Mouse (Mus musculus): Measurements from ENCODE around the gene Sh2d6.

DNA sequence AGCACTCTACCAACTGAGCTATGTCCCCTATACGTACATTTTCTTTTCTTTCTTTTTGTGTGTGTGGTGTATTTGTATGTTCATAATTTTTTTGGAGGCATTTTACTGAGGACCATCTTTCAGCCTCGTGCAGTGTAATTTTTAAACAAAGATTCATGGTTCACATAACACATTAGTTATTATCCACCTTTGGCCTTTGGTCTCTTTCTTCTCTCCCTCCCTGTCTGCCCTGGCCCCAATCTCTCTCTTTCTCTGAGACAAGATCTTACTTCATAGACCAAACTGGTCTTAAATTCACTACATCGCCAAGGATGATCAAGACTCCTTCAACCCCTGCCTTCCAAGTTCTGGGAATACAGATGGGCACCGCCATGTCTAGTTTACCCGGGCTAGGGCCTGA lies 44.7 kb downstream of the Sh2d6 start:
- TF ChIP-seq POLR2A (IDR thresholded peaks at IDR 0.05; ENCODE audit: control insufficient read depth, extremely low read depth, insufficient read depth, low read length, poor library complexity) (no peak), CTCF (IDR thresholded peaks at IDR 0.05; ENCODE audit: borderline replicate concordance, control insufficient read depth, extremely low read depth, insufficient read depth, low read length, poor library complexity) (no peak)

All from thymus, adult 2 months (tissue).